Mouse (Mus musculus) liver, postnatal 0 days (tissue): ENCODE measurements around the gene Sptbn4.

Experiments used
- CTCF ChIP-seq: sonication (generic); IDR thresholded peaks from 2 replicates; pipeline ENCODE4 v1.5.1; 2016; ENCODE audit warnings: antibody characterized with exemption, low read depth
- EP300 ChIP-seq: IDR thresholded peaks from 2 replicates; pipeline ENCODE4 v1.6.1; 2016; ENCODE audit warnings: antibody characterized with exemption, low read depth, mild to moderate bottlenecking

DNA sequence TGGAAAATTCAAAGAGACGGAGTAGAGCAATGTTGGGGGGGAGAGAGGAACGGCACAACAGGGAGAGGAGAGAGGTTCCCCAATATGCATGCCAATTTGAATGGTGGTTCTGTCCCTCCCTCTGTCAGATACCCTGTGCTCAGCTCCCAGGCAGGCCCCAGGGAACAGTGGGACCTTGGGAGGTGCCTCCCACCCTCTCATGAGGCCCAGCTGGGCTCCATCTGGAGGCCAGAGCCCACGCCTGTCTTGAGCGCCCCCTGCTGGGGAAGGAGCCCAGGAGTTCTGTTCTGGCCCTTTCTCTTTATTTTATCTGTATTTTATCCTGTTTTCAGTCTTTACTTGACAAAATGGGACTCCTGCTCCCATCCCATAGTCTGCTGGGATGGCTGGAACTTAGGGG is 62.8 kb downstream of the Sptbn4 start:
- peak; percentile 84 for TF ChIP-seq CTCF
- TF ChIP-seq EP300, result no peak
